ENCODE assay signal across 9 mouse cellular contexts in the genomic region with DNA sequence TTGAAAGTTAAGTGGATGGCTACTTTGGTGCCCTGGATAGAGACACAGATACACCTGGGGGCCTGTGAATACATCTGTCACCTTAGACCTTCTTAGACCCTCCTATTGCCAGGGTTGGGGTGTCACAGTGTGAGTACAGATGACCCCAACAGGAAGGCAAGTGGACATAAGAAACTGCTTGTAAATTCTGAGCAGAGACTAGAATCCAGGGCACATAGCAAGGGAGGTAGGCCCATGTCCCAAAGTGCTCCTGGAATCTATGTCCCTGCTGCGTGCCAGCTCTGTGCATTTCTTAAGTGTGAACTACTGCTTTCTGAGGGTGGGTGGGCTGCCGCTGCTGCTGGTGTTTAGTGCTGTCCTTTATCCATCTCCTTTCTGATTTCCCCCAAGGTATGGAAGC. TPM values are rescaled to one million over a fixed set of nuclear protein-coding genes. Genes with fewer than 3 reads are reported as not detected.
DNase-seq lines count a peak whose midpoint lies in the region; ATAC-seq lines count a peak whose summit lies in the region.
"Had no signal": no experiment of that assay in that cellular context is flagged by ENCODE, and none has a peak within 500 bp of the region (broad histone marks: within the 10 kb centered on the region; RNA-seq: fewer than 3 reads in every experiment).

No protein-coding gene starts in this region.

- ATAC-seq in kidney, embryonic 16.5 days (ENCODE audit: low FRiP score, low TSS enrichment) = no peak
- ATAC-seq in hindbrain, embryonic 16.5 days = no peak
- ATAC-seq in neural tube, embryonic 15.5 days (ENCODE audit: low FRiP score) = no peak
- ATAC-seq in CD4-positive, CD25-positive, alpha-beta regulatory T cell, adult 4 months = no peak

- H3K9me3 ChIP-seq in kidney, embryonic 16.5 days (ENCODE audit: low read length) = no peaks in the 10 kb centered on the region
- no peaks in the 10 kb centered on the region for H3K9me3 ChIP-seq in hindbrain, embryonic 10.5 days
- H3K9me3 ChIP-seq in hindbrain, embryonic 16.5 days (ENCODE audit: control insufficient read depth, low read length) = no peaks in the 10 kb centered on the region
- H3K9me3 ChIP-seq in neural tube, embryonic 15.5 days (replicated peaks) = no peaks in the 10 kb centered on the region

- peak overlapping the region; percentile 99 for H3K9ac ChIP-seq in kidney, embryonic 16.5 days (replicated peaks; ENCODE audit: low read length)
- H3K9ac ChIP-seq in hindbrain, embryonic 16.5 days (ENCODE audit: low read depth, low read length) = peak overlapping the region; percentile 24; the same call in 1 of the 2 replicates
- H3K9ac ChIP-seq in neural tube, embryonic 15.5 days (replicated peaks) = peak overlapping the region; percentile 84

- WGBS in kidney, embryonic 16.5 days = 28% methylated on average over 2 of the region's 2 CpGs
- WGBS in hindbrain, embryonic 10.5 days = 7% methylated on average over 2 of the region's 2 CpGs
- 16% methylated on average over 2 of the region's 2 CpGs for WGBS in hindbrain, embryonic 16.5 days
- 6% methylated on average over 2 of the region's 2 CpGs for WGBS in neural tube, embryonic 15.5 days

- peaks cover 16% of the 10 kb centered on the region for H3K36me3 ChIP-seq in kidney, embryonic 16.5 days (ENCODE audit: insufficient read depth, low read length)
- peaks cover 15% of the 10 kb centered on the region for H3K36me3 ChIP-seq in hindbrain, embryonic 10.5 days
- H3K36me3 ChIP-seq in hindbrain, embryonic 16.5 days (ENCODE audit: control insufficient read depth, insufficient read depth, low read length) = no peaks in the 10 kb centered on the region
- no peaks in the 10 kb centered on the region for H3K36me3 ChIP-seq in neural tube, embryonic 15.5 days

- H3K27ac ChIP-seq in kidney, embryonic 16.5 days (ENCODE audit: low read length) = peak overlapping the region; percentile 99
- peak overlapping the region; percentile 95 for H3K27ac ChIP-seq in hindbrain, embryonic 10.5 days
- peak overlapping the region; percentile 97 for H3K27ac ChIP-seq in hindbrain, embryonic 16.5 days (ENCODE audit: low read depth, low read length)
- H3K27ac ChIP-seq in neural tube, embryonic 15.5 days (replicated peaks) = peak overlapping the region; percentile 99

- H3K4me1 ChIP-seq in kidney, embryonic 16.5 days (ENCODE audit: insufficient read depth, low read length) = peaks cover 58% of the 10 kb centered on the region
- H3K4me1 ChIP-seq in hindbrain, embryonic 10.5 days (replicated peaks) = peaks cover 31% of the 10 kb centered on the region
- H3K4me1 ChIP-seq in hindbrain, embryonic 16.5 days (ENCODE audit: control insufficient read depth, insufficient read depth, low read depth, low read length) = peaks cover 28% of the 10 kb centered on the region
- peaks cover 60% of the 10 kb centered on the region for H3K4me1 ChIP-seq in neural tube, embryonic 15.5 days

- H3K4me2 ChIP-seq in kidney, embryonic 16.5 days (replicated peaks; ENCODE audit: low read depth, low read length) = peak overlapping the region; percentile 80
- peak overlapping the region; percentile 61 for H3K4me2 ChIP-seq in hindbrain, embryonic 16.5 days (ENCODE audit: low read length)
- peak overlapping the region; percentile 64 for H3K4me2 ChIP-seq in neural tube, embryonic 15.5 days

- no peak for DNase-seq in kidney, adult 8-10 months
- peak; percentile 29 for DNase-seq in hindbrain, embryonic 10.5 days (ENCODE audit: low spot score)
- no peak for DNase-seq in thymus, postnatal 36 days
- DNase-seq: lung, postnatal 14 days had no signal

- no peaks in the 10 kb centered on the region for H3K27me3 ChIP-seq in kidney, embryonic 16.5 days (ENCODE audit: insufficient read depth, low read length)
- H3K27me3 ChIP-seq in hindbrain, embryonic 10.5 days (ENCODE audit: insufficient read depth, poor library complexity, severe bottlenecking) = peaks cover 100% of the 10 kb centered on the region
- peaks cover 19% of the 10 kb centered on the region for H3K27me3 ChIP-seq in hindbrain, embryonic 16.5 days (replicated peaks; ENCODE audit: control insufficient read depth, insufficient read depth, low read length)
- H3K27me3 ChIP-seq in neural tube, embryonic 15.5 days (replicated peaks) = no peaks in the 10 kb centered on the region

- peak overlapping the region; percentile 73; the same call in 1 of the 2 replicates for H3K4me3 ChIP-seq in kidney, embryonic 16.5 days (ENCODE audit: low read length)
- H3K4me3 ChIP-seq in hindbrain, embryonic 10.5 days = peak overlapping the region; percentile 69
- no peak overlapping the region for H3K4me3 ChIP-seq in hindbrain, embryonic 16.5 days (ENCODE audit: low read length)
- H3K4me3 ChIP-seq in neural tube, embryonic 15.5 days (replicated peaks) = peak overlapping the region; percentile 64

RNA-seq across cellular contexts. Expression of a gene that starts 0.5 kb away (rescaled TPM):
- polyA plus RNA-seq in kidney, embryonic 16.5 days (2015; fragmentation: Nextera tagmentation; extraction: Ambion mirVana) = 34.4 and 36.1 TPM in 2 replicates
- polyA plus RNA-seq in hindbrain, embryonic 10.5 days (2016; fragmentation: Nextera tagmentation; extraction: Ambion mirVana) = 30.1 and 49.6 TPM in 2 replicates
- polyA plus RNA-seq in hindbrain, embryonic 16.5 days (2015; fragmentation: Nextera tagmentation; extraction: Ambion mirVana) = 20.0 and 20.8 TPM in 2 replicates
- 33.7 and 42.3 TPM in 2 replicates for polyA plus RNA-seq in neural tube, embryonic 15.5 days (2015; fragmentation: Nextera tagmentation; extraction: Ambion mirVana)
- under 1 TPM in 1 of 2 experiments, not detected in 1; 0.09 TPM for polyA plus RNA-seq in CD4-positive, CD25-positive, alpha-beta regulatory T cell, adult 4 months (2017; shearing (Covaris generic))

RNA-seq across cellular contexts. Expression of a gene that starts 14.8 kb away (rescaled TPM):
- 0.08 and 0.12 TPM in 2 replicates for polyA plus RNA-seq in kidney, embryonic 16.5 days (2015; fragmentation: Nextera tagmentation; extraction: Ambion mirVana)
- polyA plus RNA-seq in hindbrain, embryonic 10.5 days (2016; fragmentation: Nextera tagmentation; extraction: Ambion mirVana) = 15.4 and 22.7 TPM in 2 replicates
- polyA plus RNA-seq in hindbrain, embryonic 16.5 days (2015; fragmentation: Nextera tagmentation; extraction: Ambion mirVana) = 0.21 and 0.35 TPM in 2 replicates
- 0.38 and 0.65 TPM in 2 replicates for polyA plus RNA-seq in neural tube, embryonic 15.5 days (2015; fragmentation: Nextera tagmentation; extraction: Ambion mirVana)
- polyA plus RNA-seq in CD4-positive, CD25-positive, alpha-beta regulatory T cell, adult 4 months (2017; shearing (Covaris generic)) = not detected
- polyA plus RNA-seq: testis, adult 2 months had no signal

RNA-seq across cellular contexts. Expression of a gene that starts 27.7 kb away (rescaled TPM):
- polyA plus RNA-seq in kidney, embryonic 16.5 days (2015; fragmentation: Nextera tagmentation; extraction: Ambion mirVana) = 3.7 and 4.3 TPM in 2 replicates
- 5.3 and 9.6 TPM in 2 replicates for polyA plus RNA-seq in hindbrain, embryonic 10.5 days (2016; fragmentation: Nextera tagmentation; extraction: Ambion mirVana)
- polyA plus RNA-seq in hindbrain, embryonic 16.5 days (2015; fragmentation: Nextera tagmentation; extraction: Ambion mirVana) = 4.8 and 5.6 TPM in 2 replicates
- polyA plus RNA-seq in neural tube, embryonic 15.5 days (2015; fragmentation: Nextera tagmentation; extraction: Ambion mirVana) = 8.0 and 12.6 TPM in 2 replicates
- under 1 TPM; 0.22 to 0.56 TPM for polyA plus RNA-seq in CD4-positive, CD25-positive, alpha-beta regulatory T cell, adult 4 months (2017; shearing (Covaris generic))

RNA-seq across cellular contexts. Expression of a gene that starts 32.7 kb away (rescaled TPM):
- polyA plus RNA-seq in kidney, embryonic 16.5 days (2015; fragmentation: Nextera tagmentation; extraction: Ambion mirVana) = 4.1 and 6.2 TPM in 2 replicates
- polyA plus RNA-seq in hindbrain, embryonic 10.5 days (2016; fragmentation: Nextera tagmentation; extraction: Ambion mirVana) = 0.47 and 3.1 TPM in 2 replicates
- polyA plus RNA-seq in hindbrain, embryonic 16.5 days (2015; fragmentation: Nextera tagmentation; extraction: Ambion mirVana) = 2.5 and 3.3 TPM in 2 replicates
- polyA plus RNA-seq in neural tube, embryonic 15.5 days (2015; fragmentation: Nextera tagmentation; extraction: Ambion mirVana) = 3.7 and 5.0 TPM in 2 replicates
- polyA plus RNA-seq in CD4-positive, CD25-positive, alpha-beta regulatory T cell, adult 4 months (2017; shearing (Covaris generic)) = 1 to 10 TPM; 1.9 to 2.5 TPM

RNA-seq across cellular contexts. Expression of a gene that starts 47.7 kb away (rescaled TPM):
- polyA plus RNA-seq in kidney, embryonic 16.5 days (2015; fragmentation: Nextera tagmentation; extraction: Ambion mirVana) = 19.2 and 24.3 TPM in 2 replicates
- polyA plus RNA-seq in hindbrain, embryonic 10.5 days (2016; fragmentation: Nextera tagmentation; extraction: Ambion mirVana) = 0.14 and 6.3 TPM in 2 replicates
- 120 and 133 TPM in 2 replicates for polyA plus RNA-seq in hindbrain, embryonic 16.5 days (2015; fragmentation: Nextera tagmentation; extraction: Ambion mirVana)
- 39.5 and 106 TPM in 2 replicates for polyA plus RNA-seq in neural tube, embryonic 15.5 days (2015; fragmentation: Nextera tagmentation; extraction: Ambion mirVana)
- not detected for polyA plus RNA-seq in CD4-positive, CD25-positive, alpha-beta regulatory T cell, adult 4 months (2017; shearing (Covaris generic))

Comparison
In these comparisons a context has a peak if more than half of its experiments do, and no peak if none do; other contexts are left out.
1. H3K9ac ChIP-seq: peak in every context shown above with its lines; median percentile 99 in kidney, embryonic 16.5 days; 84 in neural tube, embryonic 15.5 days; 24 in hindbrain, embryonic 16.5 days.
2. RNA of a gene that starts 0.5 kb away (polyA plus RNA-seq): 30.1 to 49.6 TPM in hindbrain, embryonic 10.5 days, 33.7 to 42.3 TPM in neural tube, embryonic 15.5 days, 34.4 to 36.1 TPM in kidney, embryonic 16.5 days and 20.0 to 20.8 TPM in hindbrain, embryonic 16.5 days; 0.09 TPM in CD4-positive, CD25-positive, alpha-beta regulatory T cell, adult 4 months; every median in the first group is over 10 times any median in the second.
3. Peak in every context shown above with its lines, with median percentiles within 50 percentile points of each other: H3K27ac ChIP-seq and H3K4me2 ChIP-seq.